Mouse (Mus musculus) cerebellum, postnatal 25 days (tissue): Measurements from ENCODE around the gene Nme9.

Source experiments
- DNase-seq, 2 experiments: peaks; one replicate each; pipeline ENCODE4 v3.0.0; 2021; ENCODE audit warnings: mixed read lengths in 2 of 2

The Nme9 gene

GRCm38 (mm10) chr9:99484632-99485031 lies 33.4 kb downstream of the Nme9 start:
- no peak for DNase-seq

GRCm38 (mm10) chr9:99485144-99485543 lies 33.9 kb downstream of the Nme9 start:
- DNase-seq: no peak

- DNase-seq: no peak
Measured at GRCm38 (mm10) chr9:99487126-99487695, 35.9 kb downstream of the Nme9 start.

GRCm38 (mm10) chr9:99487841-99488240 lies 36.6 kb downstream of the Nme9 start:
- no peak for DNase-seq

- DNase-seq: no peak
Measured at GRCm38 (mm10) chr9:99491050-99491449, 39.8 kb downstream of the Nme9 start.

- no peak for DNase-seq
Measured at GRCm38 (mm10) chr9:99492634-99493200, 41.4 kb downstream of the Nme9 start.

- DNase-seq: no peak
Measured at GRCm38 (mm10) chr9:99499336-99499735, 48.1 kb downstream of the Nme9 start.

GRCm38 (mm10) chr9:99505875-99506274 lies 54.6 kb downstream of the Nme9 start:
- no peak for DNase-seq
